Mouse (Mus musculus): Measurements from ENCODE around the gene Mfap1a. TPM values are rescaled to one million over a fixed set of nuclear protein-coding genes. Genes with fewer than 3 reads are reported as not detected.

The Mfap1a gene
- polyA plus RNA-seq, 1 experiment from 2014 or later, result 12.2 TPM

DNA sequence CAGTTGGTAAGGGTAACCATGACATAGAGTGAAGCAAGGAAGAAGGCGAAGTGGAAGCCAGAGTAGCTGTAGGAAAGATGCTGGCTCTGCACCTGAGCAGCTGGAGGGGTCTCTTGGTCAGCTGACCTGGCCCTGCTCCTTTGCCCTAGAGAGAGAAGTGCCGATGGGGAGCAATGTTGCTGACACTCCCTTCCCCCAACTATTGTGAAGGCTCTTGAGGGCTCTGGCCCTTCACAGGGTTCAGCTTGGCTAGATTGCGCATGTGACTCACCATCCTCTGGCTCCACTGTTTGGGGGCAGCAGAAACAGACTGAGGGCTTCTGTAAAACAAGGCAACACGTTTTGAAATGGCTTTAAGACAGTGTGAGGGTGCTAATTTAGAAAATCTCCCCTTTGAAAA lies 54.1 kb downstream of the Mfap1a start:
- TF ChIP-seq EP300 (optimal IDR thresholded peaks at IDR 0.05) (no peak), CTCF (IDR thresholded peaks at IDR 0.05; ENCODE audit: low read depth) (no peak)
- H3K27ac ChIP-seq (replicated peaks), result no peak overlapping the region; the same call in 1 of the 2 replicates
- WGBS, result 69% methylated on average over 4 of the region's 4 CpGs

DNA sequence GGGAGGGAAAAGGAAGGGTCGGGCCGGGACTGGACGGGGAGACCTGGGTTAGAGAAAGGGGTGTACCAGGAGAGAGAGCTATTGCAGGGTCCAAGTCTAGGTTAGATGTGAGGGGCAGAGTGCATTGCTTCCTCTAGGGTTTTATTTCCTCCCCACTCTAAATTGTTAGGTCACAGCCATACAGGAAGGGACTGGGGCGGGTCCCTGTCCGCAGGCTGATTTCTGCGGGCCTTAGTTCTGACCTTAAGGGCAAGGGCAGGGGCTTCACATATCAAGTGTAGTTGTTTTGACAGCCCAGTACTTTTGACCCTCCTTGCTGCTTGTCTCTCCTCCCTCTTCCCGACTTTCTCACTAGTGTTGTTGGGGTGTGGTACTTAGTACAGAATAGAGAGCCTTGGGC lies 56.4 kb downstream of the Mfap1a start:
- TF ChIP-seq EP300 (optimal IDR thresholded peaks at IDR 0.05), result no peak
- peak; percentile 22; the same call in 1 of the 2 replicates for TF ChIP-seq CTCF (IDR thresholded peaks at IDR 0.05; ENCODE audit: low read depth)
- WGBS, result under 1% methylated on average over 7 of the region's 7 CpGs
- peak overlapping the region; percentile 99 for H3K27ac ChIP-seq (replicated peaks)
- H3K36me3 ChIP-seq (ENCODE audit: control insufficient read depth, insufficient read depth, low read length), result no peaks in the 10 kb centered on the region; the same call in 1 of the 2 replicates
- H3K27me3 ChIP-seq (ENCODE audit: control insufficient read depth, insufficient read depth, low read length), result no peaks in the 10 kb centered on the region
- no peaks in the 10 kb centered on the region for H3K4me1 ChIP-seq (replicated peaks; ENCODE audit: control insufficient read depth, insufficient read depth)
- peak overlapping the region; percentile 99 for H3K4me3 ChIP-seq (ENCODE audit: low read depth, low read length)
- peak overlapping the region; percentile 86 for H3K4me2 ChIP-seq (replicated peaks; ENCODE audit: low read depth)
- H3K9ac ChIP-seq (ENCODE audit: low read length), result peak overlapping the region; percentile 99
- ATAC-seq (ENCODE audit: low FRiP score, low TSS enrichment) (no peak), DNase-seq (ENCODE audit: low spot score) (peak; percentile 34)
- no peaks in the 10 kb centered on the region for H3K9me3 ChIP-seq (ENCODE audit: control insufficient read depth, low read length)

More for the DNA sequence above, 54.1 kb downstream of the Mfap1a start:
- no peak overlapping the region for H3K4me2 ChIP-seq (replicated peaks; ENCODE audit: low read depth)
- no peaks in the 10 kb centered on the region for H3K4me1 ChIP-seq (replicated peaks; ENCODE audit: control insufficient read depth, insufficient read depth)
- no peak overlapping the region for H3K9ac ChIP-seq (ENCODE audit: low read length)
- no peaks in the 10 kb centered on the region for H3K9me3 ChIP-seq (ENCODE audit: control insufficient read depth, low read length)
- no peaks in the 10 kb centered on the region for H3K27me3 ChIP-seq (ENCODE audit: control insufficient read depth, insufficient read depth, low read length)
- no peak for ATAC-seq (ENCODE audit: low FRiP score, low TSS enrichment)
- DNase-seq (ENCODE audit: low spot score), result no peak
- H3K36me3 ChIP-seq (ENCODE audit: control insufficient read depth, insufficient read depth, low read length), result no peaks in the 10 kb centered on the region; the same call in 1 of the 2 replicates
- no peak overlapping the region for H3K4me3 ChIP-seq (ENCODE audit: low read depth, low read length)

DNA sequence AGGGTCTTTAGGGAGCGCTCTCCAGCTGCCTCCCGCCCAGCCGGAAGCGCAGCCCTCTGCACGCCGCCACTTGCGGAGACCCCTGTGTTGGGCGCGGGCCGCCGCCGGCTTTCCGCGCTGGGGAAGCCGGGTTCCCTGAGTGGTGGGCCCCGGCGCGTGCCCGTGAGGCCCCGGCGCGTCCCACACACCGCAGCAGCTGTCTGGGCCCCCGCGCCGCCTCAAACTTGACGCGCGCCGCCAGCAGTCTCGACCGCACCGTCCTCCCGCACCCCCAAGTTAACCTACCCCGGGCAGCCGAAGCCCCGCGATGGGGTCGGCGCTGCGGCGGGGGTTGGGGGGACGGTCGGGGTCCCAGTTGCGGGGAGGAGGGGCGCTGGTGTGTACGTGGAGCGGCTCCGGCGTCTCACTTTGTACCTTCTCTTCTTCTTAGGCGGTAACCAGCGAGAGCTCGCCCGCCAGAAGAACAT lies 56.9 kb downstream of the Mfap1a start:
- peak; percentile 60 for DNase-seq (ENCODE audit: low spot score)

DNA sequence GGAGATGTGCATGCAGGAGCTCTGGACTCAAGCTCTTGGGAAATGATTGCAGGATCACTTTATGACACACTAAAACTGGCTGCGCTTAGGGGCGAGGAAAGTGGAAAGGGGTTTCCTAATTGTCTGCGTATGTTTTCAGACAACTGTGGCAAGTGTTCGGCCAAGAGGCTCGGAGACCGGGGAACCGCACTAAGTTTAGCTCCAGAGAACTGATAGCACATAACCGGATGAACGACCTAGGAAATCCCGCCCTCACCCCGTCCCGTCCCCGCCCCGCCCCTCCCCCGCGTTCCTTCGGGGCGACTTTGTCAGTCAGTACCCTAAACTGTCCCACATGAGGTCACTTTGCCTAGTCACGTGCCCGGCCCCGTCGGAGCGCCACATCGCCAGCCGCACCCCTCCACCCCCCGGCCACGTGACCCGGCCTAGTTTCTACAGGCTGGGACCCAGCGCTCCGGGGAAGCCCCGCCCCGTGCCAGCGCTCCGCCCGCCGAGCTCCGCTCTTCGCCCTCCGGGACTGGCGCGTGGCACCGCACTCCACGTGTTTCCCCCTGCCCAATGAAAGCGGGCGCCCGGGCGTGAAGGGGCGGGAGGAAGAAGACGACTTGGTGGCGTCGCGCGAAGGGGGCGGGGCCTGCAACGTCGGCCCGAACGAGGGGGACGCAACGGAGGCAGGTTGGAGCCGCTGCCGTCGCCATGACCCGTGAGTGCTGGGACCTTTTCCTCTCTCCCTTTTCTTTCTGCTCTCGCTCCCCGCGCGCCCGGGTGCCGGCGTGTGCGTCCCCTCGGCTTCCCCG lies 57.5 kb downstream of the Mfap1a start, which contains the start of gene Serf2:
TSS of gene Serf2 (plus strand) at position 457 of the 797 bp plus-strand sequence.
- H3K27me3 ChIP-seq (ENCODE audit: control insufficient read depth, insufficient read depth, low read length), result no peaks in the 10 kb centered on the region
- peak within 1 kb of the TSS; percentile 99 for H3K27ac ChIP-seq (replicated peaks)
- DNase-seq (ENCODE audit: low spot score) (peak; percentile 100), ATAC-seq (ENCODE audit: low FRiP score, low TSS enrichment) (peak; percentile 98)
- H3K36me3 ChIP-seq (ENCODE audit: control insufficient read depth, insufficient read depth, low read length), result no peaks in the 10 kb centered on the region; the same call in 1 of the 2 replicates
- under 1% methylated on average over 72 of the region's 74 CpGs for WGBS
- H3K4me2 ChIP-seq (replicated peaks; ENCODE audit: low read depth), result peak within 1 kb of the TSS; percentile 86
- H3K9ac ChIP-seq (ENCODE audit: low read length), result peak within 1 kb of the TSS; percentile 99
- TF ChIP-seq EP300 (optimal IDR thresholded peaks at IDR 0.05) (no peak), CTCF (IDR thresholded peaks at IDR 0.05; ENCODE audit: low read depth) (no peak)
- no peaks in the 10 kb centered on the region for H3K9me3 ChIP-seq (ENCODE audit: control insufficient read depth, low read length)
- no peaks in the 10 kb centered on the region for H3K4me1 ChIP-seq (replicated peaks; ENCODE audit: control insufficient read depth, insufficient read depth)
- peak within 1 kb of the TSS; percentile 99 for H3K4me3 ChIP-seq (ENCODE audit: low read depth, low read length)

More for the DNA sequence above, 56.9 kb downstream of the Mfap1a start:
- Histone ChIP-seq H3K4me3 (ENCODE audit: low read depth, low read length) (peak overlapping the region; percentile 99), H3K27ac (replicated peaks) (peak overlapping the region; percentile 99), H3K27me3 (ENCODE audit: control insufficient read depth, insufficient read depth, low read length) (no peaks in the 10 kb centered on the region), H3K4me1 (replicated peaks; ENCODE audit: control insufficient read depth, insufficient read depth) (no peaks in the 10 kb centered on the region), H3K36me3 (ENCODE audit: control insufficient read depth, insufficient read depth, low read length) (no peaks in the 10 kb centered on the region; the same call in 1 of the 2 replicates), H3K4me2 (replicated peaks; ENCODE audit: low read depth) (peak overlapping the region; percentile 86), H3K9me3 (ENCODE audit: control insufficient read depth, low read length) (no peaks in the 10 kb centered on the region), H3K9ac (ENCODE audit: low read length) (peak overlapping the region; percentile 99)
- TF ChIP-seq CTCF (IDR thresholded peaks at IDR 0.05; ENCODE audit: low read depth) (no peak), EP300 (optimal IDR thresholded peaks at IDR 0.05) (no peak)
- peak; percentile 27 for ATAC-seq (ENCODE audit: low FRiP score, low TSS enrichment)
- WGBS, result under 1% methylated on average over 38 of the region's 54 CpGs

DNA sequence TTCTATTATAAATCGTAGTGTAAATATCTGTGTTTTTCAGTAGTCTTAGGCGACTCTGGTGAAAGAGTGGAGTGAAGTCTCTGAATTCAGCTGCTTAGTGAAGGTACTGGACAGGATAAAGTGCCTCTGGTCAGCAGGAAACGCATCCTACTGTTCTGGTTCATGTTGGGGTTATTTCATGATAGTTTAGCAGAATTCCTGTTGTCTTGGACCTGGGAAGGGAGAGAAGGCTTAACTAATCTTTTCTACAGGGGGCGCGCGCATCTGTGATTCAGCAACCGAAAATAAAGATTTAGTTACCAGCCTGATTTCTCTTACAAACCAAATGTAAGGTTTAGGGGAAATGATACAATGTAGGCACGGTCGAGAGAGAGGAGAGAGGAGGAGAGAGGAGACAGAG lies 58.3 kb downstream of the Mfap1a start:
- Histone ChIP-seq H3K4me1 (replicated peaks; ENCODE audit: control insufficient read depth, insufficient read depth) (no peaks in the 10 kb centered on the region), H3K9ac (ENCODE audit: low read length) (peak overlapping the region; percentile 59), H3K9me3 (ENCODE audit: control insufficient read depth, low read length) (no peaks in the 10 kb centered on the region), H3K27me3 (ENCODE audit: control insufficient read depth, insufficient read depth, low read length) (no peaks in the 10 kb centered on the region), H3K36me3 (ENCODE audit: control insufficient read depth, insufficient read depth, low read length) (no peaks in the 10 kb centered on the region; the same call in 1 of the 2 replicates), H3K4me2 (replicated peaks; ENCODE audit: low read depth) (peak overlapping the region; percentile 59), H3K27ac (replicated peaks) (peak overlapping the region; percentile 96), H3K4me3 (ENCODE audit: low read depth, low read length) (peak overlapping the region; percentile 99)
- TF ChIP-seq EP300 (optimal IDR thresholded peaks at IDR 0.05) (no peak), CTCF (IDR thresholded peaks at IDR 0.05; ENCODE audit: low read depth) (peak; percentile 60)
- DNase-seq (ENCODE audit: low spot score) (peak; percentile 37), ATAC-seq (ENCODE audit: low FRiP score, low TSS enrichment) (no peak)
- WGBS, result 12% methylated on average over 9 of the region's 9 CpGs
